Mouse (Mus musculus): Measurements from ENCODE around the gene Olfr878. TPM values are rescaled to one million over a fixed set of nuclear protein-coding genes. Genes with fewer than 3 reads are reported as not detected.

Olfr878 gene
- not detected in 2 replicates for total RNA-seq (2021)
- long read RNA-seq, experiment 1 = 0 reads
- long read RNA-seq, experiment 2 = 0 reads

GRCm38 (mm10) chr9:37917540-37917939 lies at the start of gene Olfr878:
Gene Olfr878, plus strand, starts transcription at chr9:37917840.
- no peak for DNase-seq

GRCm38 (mm10) chr9:37870246-37870645 lies 47.4 kb upstream of the Olfr878 start:
- peak; percentile 33 for DNase-seq

- no peak for DNase-seq
These were observed 46.5 kb upstream of the Olfr878 start for GRCm38 (mm10) chr9:37871097-37871496.

GRCm38 (mm10) chr9:37871536-37871935 lies 46.1 kb upstream of the Olfr878 start:
- DNase-seq = no peak

- DNase-seq = no peak
These were observed 26.7 kb upstream of the Olfr878 start for GRCm38 (mm10) chr9:37890960-37891359.

- peak; percentile 43 for DNase-seq
These were observed 21.0 kb upstream of the Olfr878 start, which contains the start of gene Olfr145 for GRCm38 (mm10) chr9:37896661-37897060. Gene Olfr145, plus strand, starts transcription at chr9:37896724.

- DNase-seq = no peak
These were observed 12.1 kb upstream of the Olfr878 start for GRCm38 (mm10) chr9:37905555-37905954.

GRCm38 (mm10) chr9:37918018-37918417 lies 378 bp downstream of the Olfr878 start:
- DNase-seq = no peak

GRCm38 (mm10) chr9:37924194-37924593 lies 6.6 kb downstream of the Olfr878 start:
- no peak for DNase-seq

GRCm38 (mm10) chr9:37925445-37925844 lies 7.8 kb downstream of the Olfr878 start:
- no peak for DNase-seq

GRCm38 (mm10) chr9:37926019-37927013 lies 8.7 kb downstream of the Olfr878 start:
- no peak for DNase-seq

GRCm38 (mm10) chr9:37932519-37932918 lies 14.9 kb downstream of the Olfr878 start:
- peak; percentile 75 for DNase-seq

GRCm38 (mm10) chr9:37934146-37934545 lies 16.5 kb downstream of the Olfr878 start:
- DNase-seq = no peak

- DNase-seq = no peak
These were observed 23.5 kb downstream of the Olfr878 start for GRCm38 (mm10) chr9:37941167-37941566.

Other genes starting within 250 kb of the Olfr878 start
- gene Panx3, start 248.6 kb upstream of the Olfr878 start, total RNA-seq (2021) = 0.19 TPM in 2 replicates
- not detected in 2 replicates for gene Olfr160, start 201.6 kb upstream of the Olfr878 start, total RNA-seq (2021)
- not detected in 2 replicates for gene Olfr874, start 172.7 kb upstream of the Olfr878 start, total RNA-seq (2021)
- not detected in 2 replicates for gene Olfr875, start 146.0 kb upstream of the Olfr878 start, total RNA-seq (2021)
- gene Olfr876, start 114.8 kb upstream of the Olfr878 start, total RNA-seq (2021) = not detected in 2 replicates
- gene Olfr877, start 63.6 kb upstream of the Olfr878 start, total RNA-seq (2021) = not detected in 2 replicates
- not detected in 2 replicates for gene Olfr145, start 21.1 kb upstream of the Olfr878 start, total RNA-seq (2021)
- gene Olfr881, start 74.0 kb downstream of the Olfr878 start, total RNA-seq (2021) = not detected in 2 replicates
- not detected in 2 replicates for gene Olfr883, start 108.0 kb downstream of the Olfr878 start, total RNA-seq (2021)
- gene Olfr884, start 128.7 kb downstream of the Olfr878 start, total RNA-seq (2021) = not detected in 2 replicates
- gene Olfr885, start 143.5 kb downstream of the Olfr878 start, total RNA-seq (2021) = not detected in 2 replicates
- not detected in 2 replicates for gene Olfr887, start 166.2 kb downstream of the Olfr878 start, total RNA-seq (2021)
- not detected in 2 replicates for gene Olfr888, start 190.3 kb downstream of the Olfr878 start, total RNA-seq (2021)
- 0.11 and 0.19 TPM in 2 replicates for gene Olfr889, start 197.4 kb downstream of the Olfr878 start, total RNA-seq (2021)
- not detected in 2 replicates for gene Olfr890, start 224.7 kb downstream of the Olfr878 start, total RNA-seq (2021)

All from adrenal gland, postnatal 14 days (tissue).